Mouse (Mus musculus) intestine, postnatal 0 days (tissue): ENCODE results near the gene Ryk. TPM values are rescaled to one million over a fixed set of nuclear protein-coding genes. Genes with fewer than 3 reads are reported as not detected.

ENCODE experiments used
- ATAC-seq: fragments of 200-750 bp; cut with Nextera tagmentation; 2 replicates; pipeline ENCODE4 v1.8.0; 2017; ENCODE audit warnings: mild to moderate bottlenecking, moderate TSS enrichment, moderate library complexity
- H3K27ac ChIP-seq: fragments of 300-500 bp; sonication (generic); 2 replicates; pipeline ENCODE4 v1.5.1; 2014; ENCODE audit warnings: mild to moderate bottlenecking, low read depth, low read length, moderate library complexity
- H3K27me3 ChIP-seq: fragments of 300-500 bp; sonication (generic); replicated peaks from 2 replicates; pipeline ENCODE4 v1.6.1; 2014; ENCODE audit warnings: low read length, mixed read lengths; ENCODE audit not compliant: control insufficient read depth, insufficient read depth
- H3K36me3 ChIP-seq: fragments of 300-500 bp; sonication (generic); 2 replicates; pipeline ENCODE4 v1.6.1; 2014; ENCODE audit warnings: mild to moderate bottlenecking, moderate library complexity; ENCODE audit not compliant: control insufficient read depth, insufficient read depth
- H3K4me1 ChIP-seq: fragments of 300-500 bp; sonication (generic); replicated peaks from 2 replicates; pipeline ENCODE4 v1.6.1; 2014; ENCODE audit warnings: antibody characterized with exemption, low read length, mixed read lengths; ENCODE audit not compliant: control insufficient read depth, insufficient read depth
- H3K4me2 ChIP-seq: fragments of 300-500 bp; sonication (generic); replicated peaks from 2 replicates; pipeline ENCODE4 v1.6.1; 2014; ENCODE audit warnings: low read depth, mild to moderate bottlenecking, moderate library complexity
- H3K4me3 ChIP-seq: fragments of 300-500 bp; sonication (generic); 2 replicates; pipeline ENCODE4 v1.5.1; 2014; ENCODE audit warnings: low read depth, low read length
- H3K9ac ChIP-seq: fragments of 300-500 bp; sonication (generic); 2 replicates; pipeline ENCODE4 v1.6.1; 2014; ENCODE audit warnings: mild to moderate bottlenecking, low read depth, low read length
- H3K9me3 ChIP-seq: fragments of 300-500 bp; sonication (generic); 2 replicates; pipeline ENCODE4 v1.6.1; 2016; ENCODE audit warnings: mixed run types; ENCODE audit not compliant: control insufficient read depth
- CTCF ChIP-seq: sonication (generic); IDR thresholded peaks from 2 replicates; pipeline ENCODE4 v1.5.1; 2016; ENCODE audit warnings: low read depth, mild to moderate bottlenecking, control low read depth, antibody characterized with exemption, moderate library complexity
- WGBS: fragments of 180-500 bp; shearing (Covaris S2); extraction: QIAGEN DNeasy Blood & Tissue Kit; methylation state at CpG from one replicate; pipeline ENCODE4 v1.1.7; 2014; 5-methylcytosine and 5-hydroxymethylcytosine counted together
- polyA plus RNA-seq: library from polyadenylated mRNA; unstranded; fragments of >200 nt; fragmentation: Nextera tagmentation; extraction: Ambion mirVana; gene quantifications from 2 replicates; pipeline ENCODE4 v1.2.1, GENCODE M21; 2015

Ryk gene
- polyA plus RNA-seq, 1 experiment from 2014 or later = 23.9 TPM

GRCm38 (mm10) chr9:102916076-102916475 lies 81.4 kb downstream of the Ryk start:
- no peak for TF ChIP-seq CTCF
- no peak for ATAC-seq
- H3K4me3 ChIP-seq = no peak overlapping the region

GRCm38 (mm10) chr9:102917532-102918129 lies 82.9 kb downstream of the Ryk start:
- Histone ChIP-seq H3K4me2 (no peak overlapping the region), H3K36me3 (no peaks in the 10 kb centered on the region), H3K4me3 (no peak overlapping the region), H3K4me1 (no peaks in the 10 kb centered on the region), H3K27ac (no peak overlapping the region), H3K9ac (no peak overlapping the region), H3K27me3 (no peaks in the 10 kb centered on the region), H3K9me3 (no peaks in the 10 kb centered on the region)
- TF ChIP-seq CTCF = peak; percentile 49
- WGBS = 83% methylated on average over 8 of the region's 8 CpGs
- no peak for ATAC-seq

More at GRCm38 (mm10) chr9:102916076-102916475, 81.4 kb downstream of the Ryk start:
- Histone ChIP-seq H3K4me1 (no peaks in the 10 kb centered on the region), H3K9me3 (no peaks in the 10 kb centered on the region), H3K36me3 (0 out of 2 replicates have a peak, but pooled peaks cover 3% of the 10 kb centered on the region), H3K9ac (no peak overlapping the region), H3K27ac (no peak overlapping the region), H3K27me3 (no peaks in the 10 kb centered on the region), H3K4me2 (no peak overlapping the region)
- WGBS = 92% methylated on average over 7 of the region's 7 CpGs

- Histone ChIP-seq H3K9ac (no peak overlapping the region), H3K9me3 (no peaks in the 10 kb centered on the region), H3K4me1 (0 out of 2 replicates have a peak, but pooled peaks cover 2% of the 10 kb centered on the region), H3K36me3 (no peaks in the 10 kb centered on the region), H3K27me3 (no peaks in the 10 kb centered on the region), H3K4me3 (no peak overlapping the region), H3K4me2 (no peak overlapping the region), H3K27ac (no peak overlapping the region)
- no peak for TF ChIP-seq CTCF
- no peak for ATAC-seq
- WGBS = 71% methylated on average over 5 of the region's 5 CpGs
These were observed 84.8 kb downstream of the Ryk start for GRCm38 (mm10) chr9:102919486-102919885.

- Histone ChIP-seq H3K27me3 (no peaks in the 10 kb centered on the region), H3K9ac (no peak overlapping the region), H3K27ac (no peak overlapping the region), H3K9me3 (no peaks in the 10 kb centered on the region), H3K4me2 (no peak overlapping the region), H3K4me3 (no peak overlapping the region), H3K36me3 (no peaks in the 10 kb centered on the region), H3K4me1 (0 out of 2 replicates have a peak, but pooled peaks cover 2% of the 10 kb centered on the region)
- ATAC-seq = no peak
- 89% methylated on average over 13 of the region's 13 CpGs for WGBS
- TF ChIP-seq CTCF = no peak
These were observed 87.1 kb downstream of the Ryk start for GRCm38 (mm10) chr9:102921791-102922190.

- 0 out of 2 replicates have a peak, but pooled peaks cover 2% of the 10 kb centered on the region for H3K4me1 ChIP-seq
- no peaks in the 10 kb centered on the region for H3K9me3 ChIP-seq
- WGBS = 90% methylated on average over 7 of the region's 7 CpGs
- no peaks in the 10 kb centered on the region for H3K36me3 ChIP-seq
- no peak for ATAC-seq
- no peak overlapping the region for H3K9ac ChIP-seq
- no peak overlapping the region for H3K4me3 ChIP-seq
- H3K4me2 ChIP-seq = no peak overlapping the region
- TF ChIP-seq CTCF = no peak
- no peaks in the 10 kb centered on the region for H3K27me3 ChIP-seq
- H3K27ac ChIP-seq = 0 out of 2 replicates have a peak overlapping the region, but pooled peaks have one; percentile 76
These were observed 88.2 kb downstream of the Ryk start for GRCm38 (mm10) chr9:102922866-102923434.

- Histone ChIP-seq H3K4me3 (no peak overlapping the region), H3K4me2 (no peak overlapping the region), H3K27me3 (no peaks in the 10 kb centered on the region), H3K9me3 (no peaks in the 10 kb centered on the region), H3K9ac (no peak overlapping the region), H3K27ac (peak overlapping the region; percentile 76), H3K36me3 (no peaks in the 10 kb centered on the region), H3K4me1 (0 out of 2 replicates have a peak, but pooled peaks cover 2% of the 10 kb centered on the region)
- no peak for TF ChIP-seq CTCF
- 28% methylated on average over 11 of the region's 11 CpGs for WGBS
- ATAC-seq = peak; percentile 81
These were observed 89.1 kb downstream of the Ryk start for GRCm38 (mm10) chr9:102923836-102924235.
